Mouse (Mus musculus) embryonic facial prominence, embryonic 13.5 days (tissue): ENCODE measurements around the gene Celsr2. TPM values are rescaled to one million over a fixed set of nuclear protein-coding genes. Genes with fewer than 3 reads are reported as not detected.
A peak's percentile ranks its signal among the peaks of the same experiment; 100 is the strongest.

ENCODE experiments used
- ATAC-seq: fragments of 200-750 bp; cut with Nextera tagmentation; 2 replicates; pipeline ENCODE4 v1.8.0; 2017; ENCODE audit warnings: low read depth; ENCODE audit not compliant: insufficient number of reproducible peaks, insufficient read depth, low FRiP score, low TSS enrichment
- H3K27ac ChIP-seq: fragments of 300-500 bp; sonication (generic); 2 replicates; pipeline ENCODE4 v1.5.1; 2015; ENCODE audit warnings: moderate library complexity, mild to moderate bottlenecking, inconsistent platforms
- H3K27me3 ChIP-seq: fragments of 300-500 bp; sonication (generic); 2 replicates; pipeline ENCODE4 v1.6.1; 2015; ENCODE audit warnings: mild to moderate bottlenecking, inconsistent platforms
- H3K36me3 ChIP-seq: fragments of 300-500 bp; sonication (generic); 2 replicates; pipeline ENCODE4 v1.6.1; 2015; ENCODE audit warnings: mild to moderate bottlenecking, inconsistent platforms
- H3K4me1 ChIP-seq: fragments of 300-500 bp; sonication (generic); 2 replicates; pipeline ENCODE4 v1.6.1; 2015; ENCODE audit warnings: inconsistent platforms
- H3K4me2 ChIP-seq: fragments of 300-500 bp; sonication (generic); 2 replicates; pipeline ENCODE4 v1.6.1; 2015; ENCODE audit warnings: moderate library complexity, mild to moderate bottlenecking, inconsistent platforms
- H3K4me3 ChIP-seq: fragments of 300-500 bp; sonication (generic); 2 replicates; pipeline ENCODE4 v1.5.1; 2015; ENCODE audit warnings: mild to moderate bottlenecking, inconsistent platforms
- H3K9ac ChIP-seq: fragments of 300-500 bp; sonication (generic); 2 replicates; pipeline ENCODE4 v1.6.1; 2015; ENCODE audit warnings: mild to moderate bottlenecking, inconsistent platforms
- H3K9me3 ChIP-seq: fragments of 300-500 bp; sonication (generic); 2 replicates; pipeline ENCODE4 v1.6.1; 2016; ENCODE audit warnings: inconsistent platforms
- WGBS: fragments of 180-500 bp; shearing (Covaris S2); methylation state at CpG from one replicate; pipeline ENCODE4 v1.1.7; 2015; ENCODE audit warnings: mixed read lengths; 5-methylcytosine and 5-hydroxymethylcytosine counted together
- polyA plus RNA-seq: library from polyadenylated mRNA; unstranded; fragments of >200 nt; fragmentation: Nextera tagmentation; extraction: Ambion mirVana; gene quantifications from 2 replicates; pipeline ENCODE4 v1.2.1, GENCODE M21; 2015

Gene Celsr2
- polyA plus RNA-seq, 1 experiment from 2014 or later, result 11.5 TPM

GRCm38 (mm10) chr3:108433188-108433880, 18.0 kb upstream of the Celsr2 start:
- 46% methylated on average over 18 of the region's 18 CpGs for WGBS
- Histone ChIP-seq H3K4me3 (no peak overlapping the region), H3K36me3 (peaks cover 82% of the 10 kb centered on the region)

GRCm38 (mm10) chr3:108432542-108433187, 17.3 kb upstream of the Celsr2 start:
- 82% methylated on average over 13 of the region's 13 CpGs for WGBS
- H3K27ac ChIP-seq, result no peak overlapping the region
- no peaks in the 10 kb centered on the region for H3K27me3 ChIP-seq
- H3K9me3 ChIP-seq, result no peaks in the 10 kb centered on the region
- no peak overlapping the region for H3K9ac ChIP-seq
- no peaks in the 10 kb centered on the region for H3K4me1 ChIP-seq
- H3K4me3 ChIP-seq, result no peak overlapping the region
- ATAC-seq, result no peak
- peaks cover 89% of the 10 kb centered on the region for H3K36me3 ChIP-seq
- no peak overlapping the region for H3K4me2 ChIP-seq

More at GRCm38 (mm10) chr3:108433188-108433880, 18.0 kb upstream of the Celsr2 start:
- Histone ChIP-seq H3K4me1 (no peaks in the 10 kb centered on the region), H3K9me3 (no peaks in the 10 kb centered on the region), H3K9ac (no peak overlapping the region), H3K4me2 (no peak overlapping the region), H3K27me3 (no peaks in the 10 kb centered on the region), H3K27ac (no peak overlapping the region)
- no peak for ATAC-seq

GRCm38 (mm10) chr3:108425624-108426018, 10.3 kb upstream of the Celsr2 start:
- Histone ChIP-seq H3K27ac (peak overlapping the region; percentile 58; the same call in 1 of the 2 replicates), H3K9ac (0 out of 2 replicates have a peak overlapping the region, but pooled peaks have one; percentile 16), H3K4me3 (no peak overlapping the region), H3K4me1 (peaks cover 31% of the 10 kb centered on the region), H3K9me3 (no peaks in the 10 kb centered on the region), H3K4me2 (no peak overlapping the region), H3K36me3 (peaks cover 51% of the 10 kb centered on the region), H3K27me3 (no peaks in the 10 kb centered on the region)
- 80% methylated on average over 6 of the region's 6 CpGs for WGBS
- no peak for ATAC-seq

- Histone ChIP-seq H3K4me1 (peaks cover 31% of the 10 kb centered on the region), H3K4me2 (no peak overlapping the region), H3K9me3 (no peaks in the 10 kb centered on the region), H3K4me3 (no peak overlapping the region), H3K36me3 (peaks cover 47% of the 10 kb centered on the region), H3K27me3 (no peaks in the 10 kb centered on the region), H3K9ac (no peak overlapping the region), H3K27ac (peak overlapping the region; percentile 58; the same call in 1 of the 2 replicates)
- WGBS, result 65% methylated on average over 7 of the region's 7 CpGs
- no peak for ATAC-seq
Measured at GRCm38 (mm10) chr3:108424944-108425623, 9.7 kb upstream of the Celsr2 start.

- Histone ChIP-seq H3K27me3 (no peaks in the 10 kb centered on the region), H3K9ac (peak overlapping the region; percentile 49; the same call in 1 of the 2 replicates), H3K36me3 (peaks cover 38% of the 10 kb centered on the region), H3K9me3 (no peaks in the 10 kb centered on the region), H3K4me3 (peak overlapping the region; percentile 26), H3K4me2 (peak overlapping the region; percentile 53), H3K4me1 (peaks cover 31% of the 10 kb centered on the region), H3K27ac (peak overlapping the region; percentile 44; the same call in 1 of the 2 replicates)
- ATAC-seq, result peak; percentile 86
- WGBS, result 16% methylated on average over 11 of the region's 11 CpGs
Measured at GRCm38 (mm10) chr3:108423844-108424801, 8.8 kb upstream of the Celsr2 start.

- H3K4me3 ChIP-seq, result no peak overlapping the region
- H3K36me3 ChIP-seq, result peaks cover 26% of the 10 kb centered on the region
- WGBS, result 35% methylated on average over 6 of the region's 6 CpGs
- H3K27ac ChIP-seq, result no peak overlapping the region
- no peaks in the 10 kb centered on the region for H3K9me3 ChIP-seq
- no peaks in the 10 kb centered on the region for H3K27me3 ChIP-seq
- H3K4me2 ChIP-seq, result peak overlapping the region; percentile 53; the same call in 1 of the 2 replicates
- H3K4me1 ChIP-seq, result peaks cover 31% of the 10 kb centered on the region
- ATAC-seq, result no peak
- 0 out of 2 replicates have a peak overlapping the region, but pooled peaks have one; percentile 49 for H3K9ac ChIP-seq
Measured at GRCm38 (mm10) chr3:108423006-108423405, 7.7 kb upstream of the Celsr2 start.

- Histone ChIP-seq H3K27ac (peak overlapping the region; percentile 60; the same call in 1 of the 2 replicates), H3K36me3 (peaks cover 29% of the 10 kb centered on the region), H3K4me2 (peak overlapping the region; percentile 98), H3K4me3 (peak overlapping the region; percentile 71), H3K9me3 (peaks cover 18% of the 10 kb centered on the region), H3K9ac (peak overlapping the region; percentile 80), H3K4me1 (peaks cover 22% of the 10 kb centered on the region), H3K27me3 (peaks cover 24% of the 10 kb centered on the region)
- under 1% methylated on average over 34 of the region's 48 CpGs for WGBS
- ATAC-seq, result peak; percentile 74; the same call in 1 of the 2 replicates
Measured at GRCm38 (mm10) chr3:108415831-108416223, 475 bp upstream of the Celsr2 start.

- ATAC-seq, result no peak
- 96% methylated on average over 35 of the region's 35 CpGs for WGBS
- no peak overlapping the region for H3K27ac ChIP-seq
- H3K4me2 ChIP-seq, result no peak overlapping the region
- peaks cover 31% of the 10 kb centered on the region for H3K4me1 ChIP-seq
- peaks cover 29% of the 10 kb centered on the region for H3K36me3 ChIP-seq
- H3K9me3 ChIP-seq, result peaks cover 18% of the 10 kb centered on the region
- H3K27me3 ChIP-seq, result peaks cover 24% of the 10 kb centered on the region
- no peak overlapping the region for H3K9ac ChIP-seq
- H3K4me3 ChIP-seq, result no peak overlapping the region
Measured at GRCm38 (mm10) chr3:108413634-108414360, 1.6 kb downstream of the Celsr2 start.

- Histone ChIP-seq H3K4me1 (peaks cover 31% of the 10 kb centered on the region), H3K9me3 (peaks cover 18% of the 10 kb centered on the region), H3K4me2 (peak overlapping the region; percentile 44), H3K27me3 (peaks cover 20% of the 10 kb centered on the region), H3K36me3 (peaks cover 35% of the 10 kb centered on the region), H3K27ac (peak overlapping the region; percentile 48; the same call in 1 of the 2 replicates), H3K9ac (peak overlapping the region; percentile 61), H3K4me3 (peak overlapping the region; percentile 17; the same call in 1 of the 2 replicates)
- 41% methylated on average over 8 of the region's 8 CpGs for WGBS
- ATAC-seq, result 0 out of 2 replicates have a peak, but pooled peaks have one; percentile 45
Measured at GRCm38 (mm10) chr3:108411754-108412121, 3.6 kb downstream of the Celsr2 start.
